Mouse (Mus musculus) intestine, postnatal 0 days (tissue): Measurements from ENCODE around the gene Psmg3. TPM values are rescaled to one million over a fixed set of nuclear protein-coding genes. Genes with fewer than 3 reads are reported as not detected.

ENCODE experiments used
- ATAC-seq: fragments of 200-750 bp; cut with Nextera tagmentation; 2 replicates; pipeline ENCODE4 v1.8.0; 2017; ENCODE audit warnings: mild to moderate bottlenecking, moderate TSS enrichment, moderate library complexity
- H3K27ac ChIP-seq: fragments of 300-500 bp; sonication (generic); 2 replicates; pipeline ENCODE4 v1.5.1; 2014; ENCODE audit warnings: mild to moderate bottlenecking, low read depth, low read length, moderate library complexity
- H3K27me3 ChIP-seq: fragments of 300-500 bp; sonication (generic); replicated peaks from 2 replicates; pipeline ENCODE4 v1.6.1; 2014; ENCODE audit warnings: low read length, mixed read lengths; ENCODE audit not compliant: control insufficient read depth, insufficient read depth
- H3K36me3 ChIP-seq: fragments of 300-500 bp; sonication (generic); 2 replicates; pipeline ENCODE4 v1.6.1; 2014; ENCODE audit warnings: mild to moderate bottlenecking, moderate library complexity; ENCODE audit not compliant: control insufficient read depth, insufficient read depth
- H3K4me1 ChIP-seq: fragments of 300-500 bp; sonication (generic); replicated peaks from 2 replicates; pipeline ENCODE4 v1.6.1; 2014; ENCODE audit warnings: antibody characterized with exemption, low read length, mixed read lengths; ENCODE audit not compliant: control insufficient read depth, insufficient read depth
- H3K4me2 ChIP-seq: fragments of 300-500 bp; sonication (generic); replicated peaks from 2 replicates; pipeline ENCODE4 v1.6.1; 2014; ENCODE audit warnings: low read depth, mild to moderate bottlenecking, moderate library complexity
- H3K4me3 ChIP-seq: fragments of 300-500 bp; sonication (generic); 2 replicates; pipeline ENCODE4 v1.5.1; 2014; ENCODE audit warnings: low read depth, low read length
- H3K9ac ChIP-seq: fragments of 300-500 bp; sonication (generic); 2 replicates; pipeline ENCODE4 v1.6.1; 2014; ENCODE audit warnings: mild to moderate bottlenecking, low read depth, low read length
- H3K9me3 ChIP-seq: fragments of 300-500 bp; sonication (generic); 2 replicates; pipeline ENCODE4 v1.6.1; 2016; ENCODE audit warnings: mixed run types; ENCODE audit not compliant: control insufficient read depth
- CTCF ChIP-seq: sonication (generic); IDR thresholded peaks from 2 replicates; pipeline ENCODE4 v1.5.1; 2016; ENCODE audit warnings: low read depth, mild to moderate bottlenecking, control low read depth, antibody characterized with exemption, moderate library complexity
- WGBS: fragments of 180-500 bp; shearing (Covaris S2); extraction: QIAGEN DNeasy Blood & Tissue Kit; methylation state at CpG from one replicate; pipeline ENCODE4 v1.1.7; 2014; 5-methylcytosine and 5-hydroxymethylcytosine counted together
- polyA plus RNA-seq: library from polyadenylated mRNA; unstranded; fragments of >200 nt; fragmentation: Nextera tagmentation; extraction: Ambion mirVana; gene quantifications from 2 replicates; pipeline ENCODE4 v1.2.1, GENCODE M21; 2015

Gene Psmg3
- polyA plus RNA-seq, 1 experiment from 2014 or later = 34.4 TPM

DNA sequence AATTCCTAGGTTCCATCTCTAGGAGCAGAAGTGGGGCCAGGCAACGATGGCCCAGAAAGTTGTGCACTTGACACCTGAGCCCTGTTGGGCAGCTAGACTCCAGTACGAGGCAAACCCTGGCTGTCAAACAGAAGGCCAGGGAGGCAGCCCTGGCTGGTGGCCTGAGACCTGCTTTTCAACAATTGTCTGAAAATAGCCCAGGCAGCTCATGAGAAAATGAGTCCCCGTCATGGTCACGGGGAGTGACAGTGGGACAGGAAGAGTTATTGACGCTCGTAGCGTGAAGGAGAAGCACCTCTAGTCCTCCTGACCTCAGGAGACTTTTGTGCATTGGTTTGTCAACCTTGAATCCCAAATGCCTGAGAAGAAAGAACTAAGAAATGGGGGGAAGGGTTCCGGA lies 45.3 kb downstream of the Psmg3 start:
- Histone ChIP-seq H3K36me3 (no peaks in the 10 kb centered on the region), H3K27ac (no peak overlapping the region), H3K4me3 (no peak overlapping the region), H3K4me1 (no peaks in the 10 kb centered on the region), H3K9me3 (no peaks in the 10 kb centered on the region), H3K9ac (no peak overlapping the region), H3K4me2 (no peak overlapping the region), H3K27me3 (no peaks in the 10 kb centered on the region)
- no peak for TF ChIP-seq CTCF
- 84% methylated on average over 8 of the region's 8 CpGs for WGBS
- ATAC-seq = no peak

- TF ChIP-seq CTCF = no peak
- H3K4me2 ChIP-seq = no peak overlapping the region
- H3K27me3 ChIP-seq = no peaks in the 10 kb centered on the region
- H3K9ac ChIP-seq = no peak overlapping the region
- no peaks in the 10 kb centered on the region for H3K9me3 ChIP-seq
- WGBS = 75% methylated on average over 5 of the region's 5 CpGs
- H3K27ac ChIP-seq = no peak overlapping the region
- 0 out of 2 replicates have a peak, but pooled peaks cover 5% of the 10 kb centered on the region for H3K4me1 ChIP-seq
- no peak for ATAC-seq
- peaks cover 14% of the 10 kb centered on the region for H3K36me3 ChIP-seq
- no peak overlapping the region for H3K4me3 ChIP-seq
Observed at GRCm38 (mm10) chr5:139776966-139777365, 49.7 kb downstream of the Psmg3 start.

GRCm38 (mm10) chr5:139775216-139775926 lies 51.3 kb downstream of the Psmg3 start, which contains the start of gene Ints1:
Gene Ints1, minus strand, starts transcription at chr5:139775674.
- H3K27ac ChIP-seq = peak within 1 kb of the TSS; percentile 46; the same call in 1 of the 2 replicates
- H3K4me3 ChIP-seq = peak within 1 kb of the TSS; percentile 76
- peak; percentile 96 for TF ChIP-seq CTCF
- under 1% methylated on average over 55 of the region's 55 CpGs for WGBS
- H3K9me3 ChIP-seq = no peaks in the 10 kb centered on the region
- peak; percentile 80 for ATAC-seq
- peak within 1 kb of the TSS; percentile 77 for H3K4me2 ChIP-seq
- no peaks in the 10 kb centered on the region for H3K27me3 ChIP-seq
- peaks cover 30% of the 10 kb centered on the region for H3K36me3 ChIP-seq
- H3K4me1 ChIP-seq = 0 out of 2 replicates have a peak, but pooled peaks cover 5% of the 10 kb centered on the region
- peak within 1 kb of the TSS; percentile 80 for H3K9ac ChIP-seq

Other genes starting within 250 kb of the Psmg3 start
- gene Micall2, start 90.5 kb downstream of the Psmg3 start, polyA plus RNA-seq = 12.8 and 13.0 TPM in 2 replicates
- gene Ints1, start 51.2 kb downstream of the Psmg3 start, polyA plus RNA-seq = 9.9 and 12.7 TPM in 2 replicates
- 23.1 and 25.5 TPM in 2 replicates for gene Mafk, start 35.4 kb downstream of the Psmg3 start, polyA plus RNA-seq
- 197 and 218 TPM in 2 replicates for gene Tmem184a, start 7.0 kb downstream of the Psmg3 start, polyA plus RNA-seq
- gene Gm26938, start 478 bp downstream of the Psmg3 start, polyA plus RNA-seq = not detected in 2 replicates
- 0.08 and 0.12 TPM in 2 replicates for gene Elfn1, start 81.1 kb upstream of the Psmg3 start, polyA plus RNA-seq